Mouse (Mus musculus): ENCODE measurements around the gene Nanos2.

The Nanos2 gene

GRCm38 (mm10) chr7:18987100-18987499, at the start of gene Nanos2:
TSS of gene Nanos2 (plus strand) at chr7:18987400.
- in situ Hi-C loops (cut with MboI), result no loop called here

GRCm38 (mm10) chr7:18942376-18942775, 44.8 kb upstream of the Nanos2 start:
- in situ Hi-C loops (cut with MboI), result no loop called here

GRCm38 (mm10) chr7:18942815-18943214, 44.4 kb upstream of the Nanos2 start:
- in situ Hi-C loops (cut with MboI), result no loop called here

GRCm38 (mm10) chr7:18948151-18948550, 39.0 kb upstream of the Nanos2 start:
- in situ Hi-C loops (cut with MboI), result no loop called here

- in situ Hi-C loops (cut with MboI), result no loop called here
Measured at GRCm38 (mm10) chr7:18949781-18950522, 37.2 kb upstream of the Nanos2 start.

- in situ Hi-C loops (cut with MboI), result no loop called here
Measured at GRCm38 (mm10) chr7:18950523-18951315, 36.5 kb upstream of the Nanos2 start.

GRCm38 (mm10) chr7:18951397-18951796, 35.8 kb upstream of the Nanos2 start:
- in situ Hi-C loops (cut with MboI), result no loop called here

GRCm38 (mm10) chr7:18957569-18958383, 29.4 kb upstream of the Nanos2 start:
- in situ Hi-C loops (cut with MboI), result no loop called here

GRCm38 (mm10) chr7:18958384-18958766, 28.8 kb upstream of the Nanos2 start:
- in situ Hi-C loops (cut with MboI), result no loop called here

GRCm38 (mm10) chr7:18959446-18959845, 27.8 kb upstream of the Nanos2 start:
- in situ Hi-C loops (cut with MboI), result no loop called here

GRCm38 (mm10) chr7:18962171-18962792, 24.9 kb upstream of the Nanos2 start:
- in situ Hi-C loops (cut with MboI), result no loop called here

GRCm38 (mm10) chr7:18962795-18963194, 24.4 kb upstream of the Nanos2 start:
- in situ Hi-C loops (cut with MboI), result no loop called here

- in situ Hi-C loops (cut with MboI), result no loop called here
Measured at GRCm38 (mm10) chr7:18963294-18963843, 23.8 kb upstream of the Nanos2 start.

- in situ Hi-C loops (cut with MboI), result no loop called here
Measured at GRCm38 (mm10) chr7:18965312-18965711, 21.9 kb upstream of the Nanos2 start.

- in situ Hi-C loops (cut with MboI), result no loop called here
Measured at GRCm38 (mm10) chr7:18967603-18968002, 19.6 kb upstream of the Nanos2 start.

GRCm38 (mm10) chr7:18970956-18971355, 16.2 kb upstream of the Nanos2 start:
- in situ Hi-C loops (cut with MboI), result no loop called here

- in situ Hi-C loops (cut with MboI), result no loop called here
Measured at GRCm38 (mm10) chr7:18978381-18978780, 8.8 kb upstream of the Nanos2 start.

- in situ Hi-C loops (cut with MboI), result no loop called here
Measured at GRCm38 (mm10) chr7:18986503-18986902, 697 bp upstream of the Nanos2 start.

- in situ Hi-C loops (cut with MboI), result no loop called here
Measured at GRCm38 (mm10) chr7:18987747-18988146, 547 bp downstream of the Nanos2 start.

GRCm38 (mm10) chr7:18988780-18989179, 1.6 kb downstream of the Nanos2 start:
- in situ Hi-C loops (cut with MboI), result no loop called here

GRCm38 (mm10) chr7:18989995-18990394, 2.8 kb downstream of the Nanos2 start:
- in situ Hi-C loops (cut with MboI), result no loop called here

Data from mature B cell (primary cell).